8 mouse cellular contexts compared by ENCODE assay signal in the genomic region with DNA sequence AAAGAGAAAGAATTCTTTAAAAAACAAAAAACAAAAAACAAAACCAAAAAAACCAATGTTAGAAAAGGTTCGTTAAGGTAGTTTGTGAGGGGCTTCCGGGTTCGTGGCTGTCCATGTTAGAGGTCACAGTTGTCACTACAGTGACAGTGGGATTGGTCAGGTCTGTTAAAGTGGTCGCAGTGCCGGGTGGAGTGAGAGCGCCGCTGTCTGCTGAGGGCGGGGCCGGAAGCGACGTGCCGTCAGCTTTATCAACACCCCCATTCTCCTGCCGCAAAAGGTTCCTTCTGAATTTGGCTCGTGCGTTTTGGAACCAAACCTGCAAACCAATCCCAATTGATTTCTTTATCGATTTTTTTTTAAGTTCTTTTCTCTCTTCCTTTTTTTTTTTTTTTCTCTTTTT. TPM values are rescaled to one million over a fixed set of nuclear protein-coding genes. Genes with fewer than 3 reads are reported as not detected.
DNase-seq lines count a peak whose midpoint lies in the region; ATAC-seq and TF ChIP-seq lines count a peak whose summit lies in the region.

No protein-coding gene starts in this region.

- peak overlapping the region; percentile 46; the same call in 1 of the 2 replicates for H3K4me2 ChIP-seq in CH12.LX (ENCODE audit: insufficient read depth, low read depth, poor library complexity, severe bottlenecking)
- peak overlapping the region; percentile 79 for H3K4me2 ChIP-seq in heart, embryonic 16.5 days (ENCODE audit: low read depth, low read length)
- H3K4me2 ChIP-seq in liver, embryonic 14.5 days (ENCODE audit: low read depth) = peak overlapping the region; percentile 64

- no peak for TF ChIP-seq CTCF in CH12.LX (conservative IDR thresholded peaks at IDR 0.05 in 1 of 2, IDR thresholded peaks at IDR 0.05 in 1 of 2; ENCODE audit: low read depth in 2 of 2, low read length in 2 of 2)
- no peak for TF ChIP-seq CTCF in liver, embryonic 14.5 days (IDR thresholded peaks at IDR 0.05; ENCODE audit: low read depth)
- TF ChIP-seq CTCF in small intestine, adult 2 months (IDR thresholded peaks at IDR 0.05; ENCODE audit: extremely low read depth, insufficient read length, insufficient replicate concordance, low read depth, low read length) = no peak

- WGBS in heart, embryonic 16.5 days = 1% methylated on average over 16 of the region's 16 CpGs
- WGBS in liver, embryonic 14.5 days (ENCODE audit: insufficient replicate concordance) = under 1% methylated on average over 16 of the region's 16 CpGs
- WGBS in small intestine, adult 2 months = 1% methylated on average over 16 of the region's 16 CpGs

- H3K36me3 ChIP-seq in CH12.LX (replicated peaks in 1 of 2; ENCODE audit: control insufficient read depth in 1 of 2, insufficient read depth in 1 of 2, low read length in 1 of 2) = no peaks in the 10 kb centered on the region
- H3K36me3 ChIP-seq in heart, embryonic 16.5 days (ENCODE audit: control insufficient read depth, insufficient read depth) = no peaks in the 10 kb centered on the region
- H3K36me3 ChIP-seq in liver, embryonic 14.5 days (replicated peaks; ENCODE audit: control insufficient read depth, insufficient read depth, low read depth) = no peaks in the 10 kb centered on the region
- no peaks in the 10 kb centered on the region for H3K36me3 ChIP-seq in small intestine, adult 2 months (ENCODE audit: control insufficient read depth, insufficient read depth, low read length)

- peak; percentile 89 for DNase-seq in CH12.LX (ENCODE audit: extremely low read depth)
- peak; percentile 31 to 40 (median 33) for DNase-seq in liver, embryonic 14.5 days (ENCODE audit: low read depth in 3 of 3, low spot score in 3 of 3)
- no peak for DNase-seq in spleen, postnatal 4 days (ENCODE audit: low spot score in 2 of 2)
- no peak for DNase-seq in gastrocnemius, postnatal 4 days (ENCODE audit: low spot score in 2 of 2)
- DNase-seq in testis, postnatal 14 days (ENCODE audit: low spot score) = no peak

- peak; percentile 55 for ATAC-seq in activated CD4-positive, CD25-positive, alpha-beta regulatory T cell, adult 4 months
- no peak for ATAC-seq in heart, embryonic 16.5 days (replicated peaks; ENCODE audit: extremely low read depth, insufficient read depth, low FRiP score)
- ATAC-seq in liver, embryonic 14.5 days (ENCODE audit: insufficient read depth) = peak; percentile 80

- dilution Hi-C loops in CH12.LX (cut with MboI; ENCODE audit: extremely low pct_ligation_motif_present, extremely low pct_unique_long_range_greater_than_20kb, low sequenced_read_pairs) = no loop called here

- TF ChIP-seq RAD21 in CH12.LX (IDR thresholded peaks at IDR 0.05; ENCODE audit: low read depth, low read length) = no peak; the same call in none of the 2 replicates

- no peak overlapping the region for H3K27ac ChIP-seq in CH12.LX (ENCODE audit: insufficient read depth, low read depth)
- no peak overlapping the region for H3K27ac ChIP-seq in heart, embryonic 16.5 days (ENCODE audit: low read length)
- no peak overlapping the region for H3K27ac ChIP-seq in liver, embryonic 14.5 days
- no peak overlapping the region for H3K27ac ChIP-seq in small intestine, adult 2 months (ENCODE audit: insufficient read depth, low read depth, low read length)

- in situ Hi-C loops in CH12.LX (cut with MboI; ENCODE audit: low pct_ligation_motif_present, low pct_unique_long_range_greater_than_20kb, low sequenced_read_pairs) = loop anchor here (25.0 kb wide), 2 partner anchors 256 to 331 kb away; no protein-coding TSS in a partner anchor

- no peak overlapping the region; the same call in 1 of the 2 replicates for H3K9ac ChIP-seq in CH12.LX (ENCODE audit: insufficient read depth, low read depth)
- peak overlapping the region; percentile 49; the same call in 1 of the 2 replicates for H3K9ac ChIP-seq in heart, embryonic 16.5 days (ENCODE audit: low read length)
- H3K9ac ChIP-seq in liver, embryonic 14.5 days (replicated peaks) = peak overlapping the region; percentile 25; the same call in 1 of the 2 replicates

- H3K4me1 ChIP-seq in CH12.LX (ENCODE audit: control insufficient read depth in 1 of 2, insufficient read depth in 2 of 2) = peaks cover 0 to 6% of the 10 kb centered on the region in 2 experiments; a peak in 1 of 4 replicates
- H3K4me1 ChIP-seq in heart, embryonic 16.5 days (ENCODE audit: control insufficient read depth, insufficient read depth, low read length) = no peaks in the 10 kb centered on the region
- H3K4me1 ChIP-seq in liver, embryonic 14.5 days (replicated peaks; ENCODE audit: control insufficient read depth in 2 of 2, insufficient read depth in 2 of 2, low read length in 1 of 2) = no peaks in the 10 kb centered on the region
- peaks cover 2% of the 10 kb centered on the region; the same call in 1 of the 2 replicates for H3K4me1 ChIP-seq in small intestine, adult 2 months (ENCODE audit: control insufficient read depth, insufficient read depth, insufficient read length, low read length)

- TF ChIP-seq POLR2A in CH12.LX (IDR thresholded peaks at IDR 0.05; ENCODE audit: low read depth, low read length) = peak; percentile 61
- TF ChIP-seq POLR2A in small intestine, adult 2 months (IDR thresholded peaks at IDR 0.05; ENCODE audit: low read depth, low read length) = no peak

- H3K4me3 ChIP-seq in CH12.LX (replicated peaks in 1 of 3; ENCODE audit: low read depth in 2 of 3, low read length in 2 of 3, poor library complexity in 1 of 3) = peak overlapping the region; percentile 23 to 25 (median 25)
- H3K4me3 ChIP-seq in heart, embryonic 16.5 days (ENCODE audit: low read length) = peak overlapping the region; percentile 56
- peak overlapping the region; percentile 43 to 68 for H3K4me3 ChIP-seq in liver, embryonic 14.5 days (ENCODE audit: insufficient read depth in 1 of 2, low read depth in 2 of 2, low read length in 2 of 2)
- H3K4me3 ChIP-seq in small intestine, adult 2 months (ENCODE audit: low read depth, low read length) = peak overlapping the region; percentile 46

- no peaks in the 10 kb centered on the region for H3K79me2 ChIP-seq in CH12.LX (replicated peaks; ENCODE audit: control insufficient read depth, extremely low read depth, insufficient read depth, poor library complexity, severe bottlenecking)

- H3K9me3 ChIP-seq in CH12.LX (replicated peaks; ENCODE audit: low read length) = no peaks in the 10 kb centered on the region
- no peaks in the 10 kb centered on the region for H3K9me3 ChIP-seq in heart, embryonic 16.5 days (replicated peaks; ENCODE audit: control insufficient read depth, low read length)
- H3K9me3 ChIP-seq in liver, embryonic 14.5 days (ENCODE audit: control insufficient read depth, low read length) = no peaks in the 10 kb centered on the region

- no peak for TF ChIP-seq EP300 in CH12.LX (IDR thresholded peaks at IDR 0.05; ENCODE audit: low read length)
- TF ChIP-seq EP300 in liver, embryonic 14.5 days (IDR thresholded peaks at IDR 0.05; ENCODE audit: low read depth) = no peak

- H3K27me3 ChIP-seq in CH12.LX (replicated peaks) = no peaks in the 10 kb centered on the region
- peaks cover 27% of the 10 kb centered on the region for H3K27me3 ChIP-seq in heart, embryonic 16.5 days (ENCODE audit: control insufficient read depth, insufficient read depth, low read length)
- H3K27me3 ChIP-seq in liver, embryonic 14.5 days (ENCODE audit: control insufficient read depth, insufficient read depth, low read length) = peaks cover 29% of the 10 kb centered on the region
- H3K27me3 ChIP-seq in small intestine, adult 2 months (ENCODE audit: control insufficient read depth, insufficient read depth, low read length) = peaks cover 20% of the 10 kb centered on the region

TF ChIP-seq in CH12.LX, 34 proteins besides CTCF, POLR2A, EP300 and RAD21 (continues in another document):
- TF ChIP-seq USF1 (IDR thresholded peaks at IDR 0.05; ENCODE audit: low read depth, low read length) (no peak), HCFC1 (IDR thresholded peaks at IDR 0.05; ENCODE audit: low read depth, low read length) (peak; percentile 69), ZC3H11A (IDR thresholded peaks at IDR 0.05; ENCODE audit: low read depth, low read length) (no peak), UBTF (IDR thresholded peaks at IDR 0.05; ENCODE audit: low read depth, low read length) (no peak), USF2 (conservative IDR thresholded peaks at IDR 0.05; ENCODE audit: low read depth, low read length) (no peak), JUN (IDR thresholded peaks at IDR 0.05; ENCODE audit: insufficient read depth, low read depth, low read length) (no peak), NRF1 (IDR thresholded peaks at IDR 0.05; ENCODE audit: low read depth, low read length) (no peak), ELF1 (IDR thresholded peaks at IDR 0.05; ENCODE audit: low read depth, low read length) (peak; percentile 93), ZKSCAN1 (IDR thresholded peaks at IDR 0.05; ENCODE audit: borderline replicate concordance, low read depth, low read length) (no peak), BHLHE40 (IDR thresholded peaks at IDR 0.05; ENCODE audit: low read depth, low read length) (peak; percentile 75), NELFE (IDR thresholded peaks at IDR 0.05; ENCODE audit: low read depth, low read length) (peak; percentile 34; the same call in 1 of the 2 replicates), MAZ (IDR thresholded peaks at IDR 0.05; ENCODE audit: low read depth, low read length) (peak; percentile 86), TCF12 (IDR thresholded peaks at IDR 0.05; ENCODE audit: low read depth, low read length) (peak; percentile 79)

RNA-seq across cellular contexts. Expression of a gene that starts 17.1 kb away (rescaled TPM):
- total RNA-seq in CH12.LX (2012; rRNA removed) (0.21 TPM in 2 replicates), CH12.LX (2014; rRNA removed) (0.09 and 0.16 TPM in 2 replicates)
- 0.23 and 0.34 TPM in 2 replicates for polyA plus RNA-seq in CH12.LX (2012; ENCODE audit: insufficient read length, low read depth)
- not detected for polyA plus RNA-seq in activated CD4-positive, CD25-positive, alpha-beta regulatory T cell, adult 4 months (2017; shearing (Covaris generic))
- 0.14 and 0.25 TPM in 2 replicates for polyA plus RNA-seq in heart, embryonic 16.5 days (2015; fragmentation: Nextera tagmentation; extraction: Ambion mirVana)
- polyA plus RNA-seq in liver, embryonic 14.5 days (2012; rRNA removed) = 0.08 and 0.13 TPM in 2 replicates
- polyA plus RNA-seq in liver, embryonic 14.5 days (2014; fragmentation: Nextera tagmentation; extraction: Ambion mirVana) = not detected in 2 replicates
- polyA plus RNA-seq in small intestine, adult 2 months (2012; rRNA removed) = not detected in 2 replicates
- total RNA-seq in gastrocnemius, postnatal 4 days (2021) = not detected

RNA-seq across cellular contexts. Expression of a gene that starts 25.3 kb away (rescaled TPM):
- total RNA-seq in CH12.LX (2012; rRNA removed) (17.2 and 17.5 TPM in 2 replicates), CH12.LX (2014; rRNA removed) (35.0 and 39.8 TPM in 2 replicates)
- 17.8 and 20.0 TPM in 2 replicates for polyA plus RNA-seq in CH12.LX (2012; ENCODE audit: insufficient read length, low read depth)
- polyA plus RNA-seq in activated CD4-positive, CD25-positive, alpha-beta regulatory T cell, adult 4 months (2017; shearing (Covaris generic)) = 10 to 100 TPM; 13.2 to 18.1 TPM
- 26.8 and 29.4 TPM in 2 replicates for polyA plus RNA-seq in heart, embryonic 16.5 days (2015; fragmentation: Nextera tagmentation; extraction: Ambion mirVana)
- polyA plus RNA-seq in liver, embryonic 14.5 days (2012; rRNA removed) = 10.1 and 10.9 TPM in 2 replicates
- 13.1 and 17.3 TPM in 2 replicates for polyA plus RNA-seq in liver, embryonic 14.5 days (2014; fragmentation: Nextera tagmentation; extraction: Ambion mirVana)
- polyA plus RNA-seq in small intestine, adult 2 months (2012; rRNA removed) = 12.4 and 14.6 TPM in 2 replicates
- total RNA-seq in gastrocnemius, postnatal 4 days (2021) = 10 to 100 TPM; 19.9 to 24.1 TPM

Comparison
In these comparisons a context has a peak if more than half of its experiments do, and no peak if none do; other contexts are left out.
1. DNase-seq: peak in CH12.LX (single experiment) and liver, embryonic 14.5 days (3 of 3); none in spleen, postnatal 4 days (0 of 2), gastrocnemius, postnatal 4 days (0 of 2) and testis, postnatal 14 days (single experiment).
2. Peak in every context shown above with its lines, with median percentiles within 50 percentile points of each other: H3K4me2 ChIP-seq and H3K4me3 ChIP-seq.